Mouse (Mus musculus) stomach, postnatal 0 days (tissue): ENCODE data around the gene Ttyh2.

Experiments
- CTCF ChIP-seq: IDR thresholded peaks from 2 replicates; pipeline ENCODE4 v1.5.1; 2016; ENCODE audit warnings: antibody characterized with exemption, low read depth, mild to moderate bottlenecking, moderate library complexity
- EP300 ChIP-seq: optimal IDR thresholded peaks from 2 replicates; pipeline ENCODE3; 2016; ENCODE audit warnings: antibody characterized with exemption

GRCm38 (mm10) chr11:114627036-114627435 is 48.2 kb upstream of the Ttyh2 start:
- TF ChIP-seq CTCF (no peak), EP300 (no peak)
